Mouse (Mus musculus) cortical plate, adult 2 months (tissue): ENCODE data around the gene Tiam1.

Source experiments
- CTCF ChIP-seq: fragments of 200-500 bp; IDR thresholded peaks from 2 replicates; pipeline ENCODE4 v1.5.1; 2011; ENCODE audit warnings: mild to moderate bottlenecking, control low read depth, low read length; ENCODE audit not compliant: insufficient read depth; ENCODE audit errors: extremely low read depth
- POLR2A ChIP-seq: fragments of 200-500 bp; IDR thresholded peaks from 2 replicates; pipeline ENCODE4 v1.6.1; 2011; ENCODE audit warnings: mild to moderate bottlenecking, low read length, control low read depth; ENCODE audit not compliant: insufficient read depth; ENCODE audit errors: extremely low read depth

GRCm38 (mm10) chr16:89871382-89871781 lies 272.2 kb downstream of the Tiam1 start:
- TF ChIP-seq CTCF = no peak
- TF ChIP-seq POLR2A = no peak
